Mouse (Mus musculus) lung, embryonic 16.5 days (tissue): ENCODE data around the gene Clcf1. TPM values are rescaled to one million over a fixed set of nuclear protein-coding genes. Genes with fewer than 3 reads are reported as not detected.

ENCODE experiments used
- ATAC-seq: fragments of 200-750 bp; cut with Nextera tagmentation; 2 replicates; pipeline ENCODE4 v1.8.0; 2017; ENCODE audit warnings: low read depth, mild to moderate bottlenecking, moderate library complexity
- H3K27ac ChIP-seq: fragments of 300-500 bp; sonication (generic); 2 replicates; pipeline ENCODE4 v1.5.1; 2014; ENCODE audit warnings: mild to moderate bottlenecking, control low read depth, low read length
- H3K27me3 ChIP-seq: fragments of 300-500 bp; sonication (generic); 2 replicates; pipeline ENCODE4 v1.6.1; 2014; ENCODE audit warnings: low read depth, low read length, mixed read lengths; ENCODE audit not compliant: control insufficient read depth, insufficient read depth
- H3K36me3 ChIP-seq: fragments of 300-500 bp; sonication (generic); 2 replicates; pipeline ENCODE4 v1.6.1; 2014; ENCODE audit warnings: low read length; ENCODE audit not compliant: control insufficient read depth, insufficient read depth
- H3K4me1 ChIP-seq: fragments of 300-500 bp; sonication (generic); replicated peaks from 2 replicates; pipeline ENCODE4 v1.6.1; 2014; ENCODE audit warnings: low read length, mixed read lengths; ENCODE audit not compliant: control insufficient read depth, insufficient read depth
- H3K4me2 ChIP-seq: fragments of 300-500 bp; sonication (generic); 2 replicates; pipeline ENCODE4 v1.6.1; 2014; ENCODE audit warnings: low read depth, low read length, control low read depth
- H3K4me3 ChIP-seq: fragments of 300-500 bp; sonication (generic); 2 replicates; pipeline ENCODE4 v1.5.1; 2014; ENCODE audit warnings: mild to moderate bottlenecking, low read length, control low read depth
- H3K9ac ChIP-seq: fragments of 300-500 bp; sonication (generic); 2 replicates; pipeline ENCODE4 v1.6.1; 2014; ENCODE audit warnings: low read length, control low read depth
- H3K9me3 ChIP-seq: fragments of 300-500 bp; sonication (generic); 2 replicates; pipeline ENCODE4 v1.6.1; 2016; ENCODE audit warnings: low read length; ENCODE audit not compliant: control insufficient read depth
- WGBS: fragments of 180-500 bp; shearing (Covaris S2); extraction: QIAGEN DNeasy Blood & Tissue Kit; methylation state at CpG from one replicate; pipeline ENCODE4 v1.1.7; 2014; 5-methylcytosine and 5-hydroxymethylcytosine counted together
- polyA plus RNA-seq: library from polyadenylated mRNA; unstranded; fragments of >200 nt; fragmentation: Nextera tagmentation; extraction: Ambion mirVana; gene quantifications from 2 replicates; pipeline ENCODE4 v1.2.1, GENCODE M21; 2015

Clcf1 gene
- polyA plus RNA-seq, 1 experiment from 2014 or later = 4.8 TPM

GRCm38 (mm10) chr19:4254230-4254629, 40.2 kb downstream of the Clcf1 start:
- H3K9ac ChIP-seq = no peak overlapping the region
- H3K4me3 ChIP-seq = no peak overlapping the region
- ATAC-seq = no peak
- no peak overlapping the region for H3K27ac ChIP-seq
- WGBS = 84% methylated on average over 7 of the region's 7 CpGs
- peaks cover 5% of the 10 kb centered on the region for H3K4me1 ChIP-seq
- H3K27me3 ChIP-seq = no peaks in the 10 kb centered on the region
- no peak overlapping the region for H3K4me2 ChIP-seq
- H3K36me3 ChIP-seq = no peaks in the 10 kb centered on the region
- H3K9me3 ChIP-seq = no peaks in the 10 kb centered on the region

GRCm38 (mm10) chr19:4255583-4256162, 41.6 kb downstream of the Clcf1 start:
- no peak overlapping the region for H3K27ac ChIP-seq
- WGBS = 72% methylated on average over 11 of the region's 11 CpGs
- ATAC-seq = no peak
- H3K9ac ChIP-seq = no peak overlapping the region
- peaks cover 5% of the 10 kb centered on the region for H3K4me1 ChIP-seq
- no peaks in the 10 kb centered on the region for H3K27me3 ChIP-seq
- H3K9me3 ChIP-seq = no peaks in the 10 kb centered on the region
- H3K36me3 ChIP-seq = no peaks in the 10 kb centered on the region
- no peak overlapping the region for H3K4me2 ChIP-seq
- no peak overlapping the region for H3K4me3 ChIP-seq

DNA sequence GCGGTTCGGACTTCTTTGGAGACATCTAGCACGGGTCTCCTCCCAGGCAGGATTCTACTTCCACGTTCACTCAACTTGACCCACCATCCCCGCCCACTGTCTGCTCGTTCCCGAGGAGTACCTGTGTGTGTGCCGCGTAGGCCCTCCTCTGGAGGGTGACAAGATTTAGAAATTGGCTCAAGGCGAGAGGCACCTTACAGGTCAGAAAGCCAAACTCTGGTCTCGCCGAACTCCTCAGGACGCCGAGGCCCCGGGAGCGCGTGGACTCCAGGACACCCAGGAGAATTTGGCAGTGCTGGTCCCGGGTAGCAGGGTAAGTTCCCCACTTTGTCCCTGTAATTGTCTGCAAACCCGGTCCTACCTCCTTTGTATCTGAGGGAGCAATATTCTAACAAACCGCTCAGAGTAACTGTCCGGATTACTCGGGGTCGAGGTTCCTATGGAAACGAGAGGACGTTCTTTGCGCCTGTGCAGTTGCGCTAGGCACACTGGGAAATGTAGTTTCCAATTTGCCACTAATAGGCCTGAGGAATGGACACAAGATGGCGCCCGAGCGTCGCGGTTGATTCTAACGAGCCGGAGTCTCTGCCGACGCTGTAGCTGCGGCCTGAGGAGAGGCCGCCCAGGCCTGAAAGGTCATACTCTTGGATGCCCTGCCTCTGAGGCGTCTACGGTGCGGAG, 43.3 kb downstream of the Clcf1 start:
- Histone ChIP-seq H3K27me3 (no peaks in the 10 kb centered on the region), H3K9me3 (no peaks in the 10 kb centered on the region), H3K9ac (peak overlapping the region; percentile 70), H3K27ac (0 out of 2 replicates have a peak overlapping the region, but pooled peaks have one; percentile 10), H3K4me3 (peak overlapping the region; percentile 71), H3K36me3 (no peaks in the 10 kb centered on the region), H3K4me2 (peak overlapping the region; percentile 87), H3K4me1 (peaks cover 5% of the 10 kb centered on the region)
- under 1% methylated on average over 41 of the region's 41 CpGs for WGBS
- peak; percentile 94 for ATAC-seq

DNA sequence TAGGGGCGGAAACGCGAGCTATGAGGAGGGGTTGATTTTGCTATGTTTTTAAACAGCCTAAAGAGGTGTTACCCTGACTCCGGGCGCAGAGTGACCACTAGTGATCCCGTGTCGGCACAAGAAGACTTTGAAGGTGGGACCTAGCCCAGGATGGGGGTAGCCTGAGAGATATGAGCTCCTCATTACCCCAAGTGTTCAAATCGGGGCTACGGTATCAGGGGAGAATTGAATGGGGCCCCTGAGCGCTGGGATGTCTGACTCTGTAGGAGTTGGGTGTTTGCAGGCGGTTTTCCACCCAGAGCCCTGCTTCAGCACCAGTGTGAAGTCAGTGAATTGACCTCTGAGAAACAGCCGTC, 43.8 kb downstream of the Clcf1 start:
- Histone ChIP-seq H3K27ac (no peak overlapping the region; the same call in 1 of the 2 replicates), H3K4me2 (peak overlapping the region; percentile 87)
- no peak; the same call in 1 of the 2 replicates for ATAC-seq

GRCm38 (mm10) chr19:4261038-4261698, 47.1 kb downstream of the Clcf1 start:
- H3K4me1 ChIP-seq = peaks cover 8% of the 10 kb centered on the region
- no peak overlapping the region for H3K27ac ChIP-seq
- no peaks in the 10 kb centered on the region for H3K9me3 ChIP-seq
- WGBS = 41% methylated on average over 8 of the region's 8 CpGs
- H3K4me2 ChIP-seq = no peak overlapping the region
- H3K27me3 ChIP-seq = no peaks in the 10 kb centered on the region
- ATAC-seq = no peak
- H3K36me3 ChIP-seq = no peaks in the 10 kb centered on the region
- no peak overlapping the region for H3K9ac ChIP-seq
- H3K4me3 ChIP-seq = no peak overlapping the region

More for the DNA sequence above, 43.8 kb downstream of the Clcf1 start:
- Histone ChIP-seq H3K4me1 (peaks cover 5% of the 10 kb centered on the region), H3K9me3 (no peaks in the 10 kb centered on the region), H3K9ac (peak overlapping the region; percentile 68), H3K27me3 (no peaks in the 10 kb centered on the region), H3K36me3 (no peaks in the 10 kb centered on the region), H3K4me3 (peak overlapping the region; percentile 71)
- 19% methylated on average over 12 of the region's 12 CpGs for WGBS

DNA sequence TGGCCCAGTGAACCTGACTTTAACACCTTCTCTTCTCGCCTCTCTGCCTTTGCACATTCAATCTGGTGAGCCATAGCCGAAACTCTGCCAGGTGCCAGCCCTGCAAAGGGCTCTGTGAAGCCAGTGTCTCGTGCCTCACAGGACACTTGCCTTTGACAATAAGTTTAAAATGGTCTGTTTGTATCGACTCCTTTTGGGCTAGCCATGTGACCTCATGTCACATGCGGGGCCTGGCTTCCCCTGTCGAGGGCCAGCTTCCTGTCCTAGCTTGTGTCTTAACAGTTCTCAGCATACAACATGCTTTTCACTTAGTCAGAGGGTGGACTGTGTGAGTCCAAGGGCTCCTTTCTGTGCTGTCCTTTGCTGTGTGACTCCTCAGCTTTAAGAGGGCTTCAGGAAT, 48.7 kb downstream of the Clcf1 start:
- Histone ChIP-seq H3K27me3 (no peaks in the 10 kb centered on the region), H3K9me3 (no peaks in the 10 kb centered on the region), H3K4me3 (no peak overlapping the region), H3K36me3 (no peaks in the 10 kb centered on the region), H3K4me1 (peaks cover 8% of the 10 kb centered on the region; the same call in 1 of the 2 replicates), H3K9ac (no peak overlapping the region), H3K27ac (no peak overlapping the region), H3K4me2 (no peak overlapping the region)
- 58% methylated on average over 6 of the region's 6 CpGs for WGBS
- no peak for ATAC-seq

DNA sequence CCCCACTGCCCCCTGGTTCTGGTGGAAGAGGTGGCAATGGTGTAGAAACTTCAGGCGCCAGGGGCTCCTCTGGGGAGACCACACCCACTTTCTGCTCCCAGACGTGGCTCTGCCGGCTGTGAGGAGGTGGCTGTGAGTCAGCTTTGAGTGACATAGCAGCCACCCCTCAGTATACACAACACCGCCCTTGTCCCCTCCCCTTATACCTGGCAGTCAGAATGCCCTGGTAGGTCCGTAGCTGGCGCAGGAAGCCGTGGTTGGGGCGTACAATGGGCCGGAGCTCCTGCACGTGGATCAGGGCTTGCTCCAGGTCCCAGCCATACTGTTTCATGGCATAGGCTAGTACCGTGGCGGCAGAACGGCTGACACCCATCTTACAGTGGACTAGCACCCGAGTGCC, 49.7 kb downstream of the Clcf1 start:
- H3K9ac ChIP-seq = no peak overlapping the region
- peaks cover 6% of the 10 kb centered on the region; the same call in 1 of the 2 replicates for H3K4me1 ChIP-seq
- 40% methylated on average over 14 of the region's 14 CpGs for WGBS
- H3K4me3 ChIP-seq = no peak overlapping the region
- H3K9me3 ChIP-seq = no peaks in the 10 kb centered on the region
- no peaks in the 10 kb centered on the region for H3K36me3 ChIP-seq
- H3K27ac ChIP-seq = no peak overlapping the region
- ATAC-seq = peak; percentile 46; the same call in 1 of the 2 replicates
- H3K4me2 ChIP-seq = no peak overlapping the region
- no peaks in the 10 kb centered on the region for H3K27me3 ChIP-seq

DNA sequence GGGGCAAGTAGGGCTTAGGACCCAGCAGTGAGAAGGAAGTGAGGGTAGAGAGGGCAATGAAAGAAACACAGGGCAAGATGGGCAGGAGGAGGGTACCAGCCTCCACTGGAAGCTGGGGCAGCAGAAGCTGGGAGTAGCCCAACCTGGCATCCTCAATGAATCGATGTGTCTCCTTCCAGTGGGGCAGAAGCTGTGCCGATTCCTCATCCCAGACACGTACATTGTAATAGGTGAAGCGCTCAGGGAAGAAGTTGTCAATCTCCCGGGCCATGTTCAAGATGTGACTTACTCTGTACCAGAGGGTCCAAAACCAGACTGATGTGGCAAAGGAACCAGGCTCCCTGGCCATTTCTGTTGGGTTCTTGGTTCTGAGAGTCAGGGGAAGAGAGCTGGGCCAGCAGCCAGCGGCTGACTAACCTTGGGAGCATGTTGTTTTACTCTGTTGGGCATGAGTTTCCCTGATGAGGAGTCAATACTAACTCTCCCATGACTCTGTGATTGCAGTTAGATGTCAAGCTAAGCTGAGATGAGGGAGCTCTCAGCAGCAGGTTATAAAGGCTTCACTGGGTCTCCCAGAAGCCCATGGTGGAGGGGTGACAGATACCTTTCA, 50.2 kb downstream of the Clcf1 start:
- Histone ChIP-seq H3K4me2 (no peak overlapping the region), H3K4me3 (no peak overlapping the region), H3K9me3 (no peaks in the 10 kb centered on the region), H3K36me3 (no peaks in the 10 kb centered on the region), H3K9ac (no peak overlapping the region), H3K4me1 (peaks cover 8% of the 10 kb centered on the region; the same call in 1 of the 2 replicates), H3K27ac (no peak overlapping the region), H3K27me3 (no peaks in the 10 kb centered on the region)
- 91% methylated on average over 6 of the region's 6 CpGs for WGBS
- ATAC-seq = no peak

- H3K36me3 ChIP-seq = no peaks in the 10 kb centered on the region
- ATAC-seq = no peak
- 0 out of 2 replicates have a peak, but pooled peaks cover 2% of the 10 kb centered on the region for H3K27me3 ChIP-seq
- H3K4me1 ChIP-seq = peaks cover 8% of the 10 kb centered on the region; the same call in 1 of the 2 replicates
- 58% methylated on average over 4 of the region's 4 CpGs for WGBS
- H3K27ac ChIP-seq = no peak overlapping the region
- no peak overlapping the region for H3K4me2 ChIP-seq
- no peak overlapping the region for H3K9ac ChIP-seq
- no peak overlapping the region for H3K4me3 ChIP-seq
- no peaks in the 10 kb centered on the region for H3K9me3 ChIP-seq
Measured at GRCm38 (mm10) chr19:4265956-4266355, 51.9 kb downstream of the Clcf1 start.
